Mouse (Mus musculus) midbrain, embryonic 14.5 days (tissue): Measurements from ENCODE around the gene Synj1. TPM values are rescaled to one million over a fixed set of nuclear protein-coding genes. Genes with fewer than 3 reads are reported as not detected.

Experiments used
- ATAC-seq: fragments of 200-750 bp; cut with Nextera tagmentation; 2 replicates; pipeline ENCODE4 v1.8.0; 2017; ENCODE audit warnings: moderate number of reproducible peaks, moderate library complexity; ENCODE audit not compliant: low FRiP score, low TSS enrichment
- DNase-seq: peaks from one replicate; pipeline ENCODE4 v3.0.0-alpha.2; 2015
- H3K27ac ChIP-seq: fragments of 300-500 bp; sonication (generic); replicated peaks from 2 replicates; pipeline ENCODE4 v1.5.1; 2014; ENCODE audit warnings: mild to moderate bottlenecking, low read depth, low read length, moderate library complexity
- H3K27me3 ChIP-seq: fragments of 300-500 bp; sonication (generic); 2 replicates; pipeline ENCODE4 v1.6.1; 2014; ENCODE audit warnings: low read length, control low read depth, mixed read lengths; ENCODE audit not compliant: control insufficient read depth, insufficient read depth
- H3K36me3 ChIP-seq: fragments of 300-500 bp; sonication (generic); 2 replicates; pipeline ENCODE4 v1.6.1; 2014; ENCODE audit warnings: low read length, control low read depth; ENCODE audit not compliant: control insufficient read depth, insufficient read depth
- H3K4me1 ChIP-seq: fragments of 300-500 bp; sonication (generic); 2 replicates; pipeline ENCODE4 v1.6.1; 2014; ENCODE audit warnings: mild to moderate bottlenecking, antibody characterized with exemption, low read length, control low read depth; ENCODE audit not compliant: control insufficient read depth, insufficient read depth
- H3K4me2 ChIP-seq: fragments of 300-500 bp; sonication (generic); 2 replicates; pipeline ENCODE4 v1.6.1; 2014; ENCODE audit warnings: mild to moderate bottlenecking, low read length, moderate library complexity
- H3K4me3 ChIP-seq: fragments of 300-500 bp; sonication (generic); replicated peaks from 2 replicates; pipeline ENCODE4 v1.5.1; 2014; ENCODE audit warnings: low read depth, low read length
- H3K9ac ChIP-seq: fragments of 300-500 bp; sonication (generic); replicated peaks from 2 replicates; pipeline ENCODE4 v1.6.1; 2014; ENCODE audit warnings: mild to moderate bottlenecking, low read length, moderate library complexity
- H3K9me3 ChIP-seq: fragments of 300-500 bp; sonication (generic); 2 replicates; pipeline ENCODE4 v1.6.1; 2016; ENCODE audit warnings: low read length, control low read depth, mixed read lengths; ENCODE audit not compliant: control insufficient read depth
- WGBS: fragments of 180-500 bp; shearing (Covaris S2); extraction: QIAGEN DNeasy Blood & Tissue Kit; methylation state at CpG from one replicate; pipeline ENCODE4 v1.1.7; 2014; 5-methylcytosine and 5-hydroxymethylcytosine counted together
- microRNA-seq: library from miRNA; unstranded; fragments of <30 nt; microRNA quantifications from one replicate; pipeline ENCODE4, GENCODE M21; 2016
- polyA plus RNA-seq: library from polyadenylated mRNA; unstranded; fragments of >200 nt; fragmentation: Nextera tagmentation; extraction: Ambion mirVana; gene quantifications from 2 replicates; pipeline ENCODE4 v1.2.1, GENCODE M21; 2014

The Synj1 gene
- polyA plus RNA-seq, 1 experiment from 2014 or later = 68.6 TPM

GRCm38 (mm10) chr16:90897651-90898050 is 113.5 kb downstream of the Synj1 start:
- Histone ChIP-seq H3K4me1 (no peaks in the 10 kb centered on the region), H3K27ac (no peak overlapping the region), H3K9me3 (no peaks in the 10 kb centered on the region), H3K36me3 (no peaks in the 10 kb centered on the region), H3K27me3 (no peaks in the 10 kb centered on the region), H3K9ac (no peak overlapping the region), H3K4me3 (no peak overlapping the region), H3K4me2 (no peak overlapping the region)
- WGBS = 90% methylated on average over 3 of the region's 3 CpGs
- ATAC-seq (no peak), DNase-seq (no peak)

GRCm38 (mm10) chr16:90893792-90894191 is 117.3 kb downstream of the Synj1 start:
- Histone ChIP-seq H3K27me3 (no peaks in the 10 kb centered on the region), H3K9me3 (no peaks in the 10 kb centered on the region), H3K9ac (no peak overlapping the region), H3K4me1 (no peaks in the 10 kb centered on the region), H3K36me3 (no peaks in the 10 kb centered on the region), H3K4me3 (no peak overlapping the region), H3K4me2 (no peak overlapping the region), H3K27ac (no peak overlapping the region)
- no peak for DNase-seq
- WGBS = 67% methylated on average over 9 of the region's 9 CpGs
- no peak for ATAC-seq

- no peak overlapping the region for H3K4me2 ChIP-seq
- H3K27ac ChIP-seq = no peak overlapping the region
- ATAC-seq = no peak
- WGBS = 81% methylated on average over 7 of the region's 7 CpGs
- H3K36me3 ChIP-seq = no peaks in the 10 kb centered on the region
- no peak overlapping the region for H3K9ac ChIP-seq
- H3K27me3 ChIP-seq = no peaks in the 10 kb centered on the region
- no peaks in the 10 kb centered on the region for H3K9me3 ChIP-seq
- H3K4me3 ChIP-seq = no peak overlapping the region
- no peak for DNase-seq
- H3K4me1 ChIP-seq = no peaks in the 10 kb centered on the region
Observed at GRCm38 (mm10) chr16:90893019-90893418, 118.1 kb downstream of the Synj1 start.

- H3K4me2 ChIP-seq = no peak overlapping the region
- no peaks in the 10 kb centered on the region for H3K4me1 ChIP-seq
- H3K36me3 ChIP-seq = no peaks in the 10 kb centered on the region
- H3K9me3 ChIP-seq = no peaks in the 10 kb centered on the region
- H3K9ac ChIP-seq = no peak overlapping the region
- no peak overlapping the region for H3K27ac ChIP-seq
- no peaks in the 10 kb centered on the region for H3K27me3 ChIP-seq
- ATAC-seq (no peak), DNase-seq (no peak)
- 79% methylated on average over 8 of the region's 8 CpGs for WGBS
- no peak overlapping the region for H3K4me3 ChIP-seq
Observed at GRCm38 (mm10) chr16:90892081-90892480, 119.0 kb downstream of the Synj1 start.

GRCm38 (mm10) chr16:90891601-90892000 is 119.5 kb downstream of the Synj1 start:
- H3K27me3 ChIP-seq = no peaks in the 10 kb centered on the region
- H3K9ac ChIP-seq = no peak overlapping the region
- ATAC-seq (no peak), DNase-seq (no peak)
- no peaks in the 10 kb centered on the region for H3K9me3 ChIP-seq
- WGBS = 60% methylated on average over 14 of the region's 14 CpGs
- H3K4me1 ChIP-seq = no peaks in the 10 kb centered on the region
- no peak overlapping the region for H3K4me2 ChIP-seq
- H3K36me3 ChIP-seq = no peaks in the 10 kb centered on the region
- no peak overlapping the region for H3K4me3 ChIP-seq
- H3K27ac ChIP-seq = no peak overlapping the region

- H3K4me1 ChIP-seq = no peaks in the 10 kb centered on the region
- ATAC-seq (no peak), DNase-seq (no peak)
- H3K4me3 ChIP-seq = no peak overlapping the region
- H3K27ac ChIP-seq = no peak overlapping the region
- WGBS = 93% methylated on average over 9 of the region's 9 CpGs
- no peaks in the 10 kb centered on the region for H3K36me3 ChIP-seq
- no peak overlapping the region for H3K4me2 ChIP-seq
- no peak overlapping the region for H3K9ac ChIP-seq
- no peaks in the 10 kb centered on the region for H3K27me3 ChIP-seq
- H3K9me3 ChIP-seq = no peaks in the 10 kb centered on the region
Observed at GRCm38 (mm10) chr16:90890683-90891082, 120.4 kb downstream of the Synj1 start.

Small RNA genes lying within 50 kb of the gene (microRNA-seq; reads per million reads assigned to microRNA genes)
- not detected for gene Gm22933

Other genes with a start within 250 kb of the Synj1 start
- 9.8 and 11.6 TPM in 2 replicates for gene Urb1, start 200.9 kb downstream of the Synj1 start, polyA plus RNA-seq
- 1.4 and 2.4 TPM in 2 replicates for gene Eva1c, start 184.6 kb downstream of the Synj1 start, polyA plus RNA-seq
- gene Cfap298, start 76.2 kb downstream of the Synj1 start, polyA plus RNA-seq = 42.6 and 52.6 TPM in 2 replicates
- 83.8 and 96.8 TPM in 2 replicates for gene Paxbp1, start 33.2 kb upstream of the Synj1 start, polyA plus RNA-seq
- 0.34 and 1.7 TPM in 2 replicates for gene 4932438H23Rik, start 83.8 kb upstream of the Synj1 start, polyA plus RNA-seq
- gene Olig2, start 214.1 kb upstream of the Synj1 start, polyA plus RNA-seq = 5.6 and 7.8 TPM in 2 replicates